Mouse (Mus musculus): Measurements from ENCODE around the gene Gm10073.

- TF ChIP-seq CTCF (conservative IDR thresholded peaks at IDR 0.05; ENCODE audit: low read length) (no peak), NANOG (IDR thresholded peaks at IDR 0.05; ENCODE audit: borderline replicate concordance, low read length) (no peak), POU5F1 (IDR thresholded peaks at IDR 0.05; ENCODE audit: borderline replicate concordance, low read length) (no peak)
Measured at GRCm38 (mm10) chr8:106569006-106569405, 4.3 kb downstream of the Gm10073 start.
